Mouse (Mus musculus) NIH3T3 (cell line): ENCODE measurements around the gene Ugp2.
"Not testable (repeated sequence)": the region's sequence is repeated elsewhere in the genome, so short reads cannot be mapped to it uniquely, and the experiment has no call there.

ENCODE experiments used
- DNase-seq: peaks from one replicate; pipeline ENCODE4 v3.0.0-alpha.2; 2012; ENCODE audit warnings: low read depth

Ugp2 gene

DNA sequence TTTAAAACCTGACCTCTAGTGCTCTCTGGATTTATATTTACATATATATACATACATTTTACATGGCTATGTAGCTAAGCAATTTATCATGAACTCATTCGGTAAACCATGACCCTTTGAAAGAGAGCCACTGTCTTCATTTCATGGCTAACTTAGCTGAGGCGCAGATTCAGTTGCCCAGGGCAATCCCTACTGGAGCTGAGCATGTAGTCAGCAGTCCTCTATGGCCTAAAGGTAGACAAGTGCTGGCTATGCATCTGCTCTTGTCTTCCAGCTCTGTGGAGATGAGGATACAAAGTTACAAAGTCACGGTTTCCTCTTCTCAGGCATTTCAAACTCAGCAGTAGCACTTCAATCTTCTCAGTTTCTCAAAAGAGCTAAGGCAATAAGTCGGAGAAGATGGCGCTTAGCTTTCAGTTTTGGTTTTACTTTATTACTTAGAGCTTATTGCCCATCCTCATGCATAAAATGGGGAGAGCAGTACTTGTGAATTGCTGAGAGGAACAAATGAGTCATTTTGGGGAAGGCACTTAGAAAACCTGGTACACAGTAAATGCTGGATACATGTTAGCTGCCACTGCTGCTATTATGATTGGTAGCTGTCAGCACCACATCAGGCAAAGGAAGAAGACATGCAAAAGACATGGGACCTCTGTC, 38.2 kb downstream of the Ugp2 start:
- peak; percentile 8 for DNase-seq

DNA sequence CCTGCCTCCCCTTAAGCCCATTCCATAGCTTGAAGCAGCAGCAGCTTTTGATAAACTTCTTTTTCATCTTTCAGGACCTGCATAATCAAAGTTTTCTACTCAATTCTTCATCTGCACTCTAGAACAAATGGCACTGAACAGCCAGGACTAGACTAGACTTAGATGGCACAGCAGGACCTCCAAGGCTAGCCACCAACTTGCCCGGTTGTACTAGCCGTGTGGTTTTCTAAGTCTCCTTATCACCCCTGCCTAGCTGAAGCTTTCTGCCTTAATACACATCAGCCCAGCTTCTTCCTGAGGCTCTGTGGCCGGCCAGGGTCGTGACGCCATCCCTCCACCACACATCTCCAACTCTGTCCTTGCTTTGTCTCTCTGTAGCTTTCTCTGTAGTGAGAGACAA, 42.9 kb downstream of the Ugp2 start:
- DNase-seq = no peak

DNA sequence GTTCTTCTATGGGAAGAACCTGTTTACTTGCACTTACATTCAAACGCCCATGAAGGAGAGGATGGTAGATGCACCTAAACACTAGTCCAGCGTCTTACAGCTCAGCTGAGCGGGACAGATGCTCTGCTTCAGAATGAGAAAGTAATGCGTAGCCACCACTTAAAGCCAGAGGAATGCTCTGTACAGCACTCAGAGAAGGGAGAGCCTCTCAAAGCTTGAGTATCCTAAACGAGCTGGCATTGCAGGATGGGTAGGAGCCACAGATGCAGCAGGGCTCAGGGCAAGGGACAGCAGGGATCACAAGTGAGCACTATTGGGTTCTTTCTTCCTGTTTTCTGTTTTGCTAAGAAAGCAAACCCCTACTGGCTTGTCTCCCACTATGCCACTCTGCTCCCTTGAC, 43.5 kb downstream of the Ugp2 start:
- no peak for DNase-seq

DNA sequence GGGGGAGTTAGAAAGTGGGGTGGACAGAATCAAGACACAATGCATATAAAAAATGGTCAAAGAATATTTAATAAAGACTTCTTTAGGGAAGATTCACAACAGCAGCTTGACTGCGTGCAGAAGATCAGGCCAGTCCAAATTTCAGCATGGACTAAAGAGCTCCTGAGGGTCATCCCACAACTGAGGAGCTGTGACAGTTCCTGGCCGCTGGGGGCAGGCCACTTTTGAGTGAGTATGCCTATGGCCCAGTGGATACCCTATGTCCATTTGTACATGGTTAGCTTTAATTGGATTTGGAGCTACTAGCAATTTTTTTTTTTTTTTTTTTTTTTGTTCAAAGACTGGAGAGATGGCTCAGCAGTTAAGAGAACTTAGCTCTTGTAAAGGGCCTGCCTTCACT, 44.2 kb downstream of the Ugp2 start:
- no peak for DNase-seq

DNA sequence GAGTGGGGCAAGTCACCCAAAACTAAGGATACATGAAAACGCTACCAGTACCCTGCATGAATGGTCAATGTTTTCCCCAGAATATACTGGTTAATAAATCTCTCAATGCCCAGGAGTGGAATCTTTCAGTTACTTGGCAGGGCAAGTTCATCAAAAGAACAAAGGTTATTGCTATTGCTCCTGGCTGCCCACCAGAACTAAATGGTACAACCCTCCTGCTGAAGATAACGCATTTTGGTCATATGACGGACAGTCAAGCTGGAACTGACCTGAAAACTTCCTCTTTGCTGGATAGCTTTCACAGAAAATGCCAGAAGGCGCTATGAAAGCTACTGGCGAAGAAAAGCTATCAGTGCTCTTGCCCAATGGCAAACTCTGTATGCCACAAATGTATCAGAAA, 45.2 kb downstream of the Ugp2 start:
- DNase-seq = no peak

DNA sequence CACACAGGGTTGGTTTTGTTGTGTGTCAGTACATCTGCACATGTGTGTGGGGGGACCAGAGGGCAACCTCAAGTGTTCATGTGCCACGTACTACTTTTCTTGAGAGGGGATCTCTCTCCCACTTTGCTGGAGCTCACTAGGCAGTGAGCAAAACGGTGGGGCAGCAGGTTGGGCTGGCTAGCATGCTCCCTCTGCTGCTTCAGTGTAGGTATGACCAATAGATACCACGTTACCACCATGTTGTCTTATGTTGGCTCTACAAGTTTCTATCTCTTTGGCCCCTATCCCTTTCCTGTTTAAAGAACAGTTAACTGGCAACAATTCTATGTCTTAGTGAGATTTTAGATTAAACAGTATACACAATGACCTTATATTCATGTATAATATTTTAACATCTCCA, 48.7 kb downstream of the Ugp2 start:
- peak; percentile 10 for DNase-seq

DNA sequence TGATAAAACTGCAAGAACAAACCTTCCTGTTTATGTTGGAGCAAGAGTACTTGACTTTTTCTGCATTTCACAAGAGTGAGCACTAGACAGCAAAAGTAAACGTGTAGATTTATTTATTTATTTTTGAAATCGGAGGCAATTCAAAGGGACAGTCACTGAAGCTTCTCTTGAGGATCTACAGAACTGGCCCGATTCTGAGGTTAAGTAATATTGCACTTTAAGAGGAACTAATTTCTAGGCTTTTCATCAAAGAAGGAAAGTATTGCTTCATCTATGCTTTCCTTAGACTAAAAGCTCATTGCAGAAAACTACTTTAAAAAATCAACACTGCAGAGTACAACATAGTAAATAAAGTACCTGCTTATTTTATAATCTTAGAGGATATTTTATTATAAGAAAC, 49.4 kb downstream of the Ugp2 start:
- no peak for DNase-seq

DNA sequence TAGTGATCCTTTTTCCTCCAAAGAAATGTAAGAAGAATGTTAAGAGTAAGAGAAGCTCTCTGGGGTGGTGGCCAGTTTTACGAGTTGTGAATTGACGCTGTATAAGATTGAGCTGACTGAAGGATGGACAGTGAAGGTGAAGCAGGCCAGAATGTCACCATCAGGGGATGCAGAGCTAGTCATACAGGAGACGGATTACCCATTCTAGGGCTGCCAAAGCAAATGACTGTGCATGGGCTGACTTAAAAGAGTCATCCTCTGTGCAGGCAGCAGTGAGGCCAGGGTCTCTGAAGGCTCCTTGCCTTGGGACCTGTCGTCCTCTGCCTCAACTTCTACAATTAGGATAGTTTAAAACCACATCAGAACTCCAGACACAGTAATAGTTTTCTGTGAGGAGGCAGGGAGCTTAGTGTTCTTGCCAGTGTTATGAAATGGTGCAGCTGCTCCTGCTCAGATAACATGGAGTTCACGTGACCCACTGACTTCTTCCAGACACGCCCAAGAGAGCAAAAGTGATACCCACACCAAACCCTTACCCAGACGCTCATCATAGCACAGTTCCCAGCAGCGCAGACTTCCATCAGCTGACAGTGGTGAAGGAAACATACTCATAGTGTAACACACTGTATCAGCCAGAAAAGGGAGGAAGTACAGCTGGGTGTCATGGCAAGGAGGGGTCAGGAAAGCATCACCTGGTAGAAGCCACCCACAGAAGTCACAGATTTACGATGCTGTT, 56.9 kb downstream of the Ugp2 start:
- DNase-seq = no peak

DNA sequence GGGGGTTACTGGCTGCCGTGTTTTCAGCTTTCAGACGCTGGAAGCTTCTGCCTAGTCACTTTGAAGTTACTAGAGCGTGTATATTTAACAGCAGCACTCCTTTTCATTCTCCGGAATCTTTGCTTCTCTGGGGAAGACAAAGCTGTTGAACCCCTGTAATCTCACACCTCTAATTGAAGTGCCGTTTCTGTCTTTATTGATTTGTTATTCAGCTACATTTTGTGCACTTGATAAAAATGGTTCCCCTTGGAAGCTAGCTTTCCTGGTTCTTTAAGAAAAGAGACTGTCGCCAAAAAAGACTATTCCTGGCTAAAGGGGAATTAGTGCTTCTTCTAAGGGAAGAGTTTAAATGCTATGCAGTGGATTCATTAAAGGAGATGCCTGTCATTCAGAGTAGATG, 61.5 kb downstream of the Ugp2 start:
- no peak for DNase-seq

DNA sequence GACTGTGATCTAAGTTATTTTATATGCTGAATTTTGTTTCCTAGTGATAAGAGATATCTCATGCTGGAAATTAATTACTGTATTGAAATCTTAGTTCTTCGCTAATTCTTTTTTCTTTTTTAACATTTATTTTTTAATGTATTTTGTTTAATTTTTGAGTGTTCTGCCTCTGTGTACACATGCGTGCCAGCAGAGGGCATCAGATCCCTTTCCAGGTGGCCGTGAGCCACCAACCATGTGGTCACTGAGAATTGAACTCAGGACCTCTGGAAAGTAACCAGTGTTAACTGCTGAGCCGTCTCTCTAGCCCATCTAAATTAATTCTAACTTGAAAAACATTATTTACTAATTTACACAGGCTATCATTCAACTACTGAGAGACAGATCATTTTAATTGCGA, 62.9 kb downstream of the Ugp2 start:
- DNase-seq = peak; percentile 65

DNA sequence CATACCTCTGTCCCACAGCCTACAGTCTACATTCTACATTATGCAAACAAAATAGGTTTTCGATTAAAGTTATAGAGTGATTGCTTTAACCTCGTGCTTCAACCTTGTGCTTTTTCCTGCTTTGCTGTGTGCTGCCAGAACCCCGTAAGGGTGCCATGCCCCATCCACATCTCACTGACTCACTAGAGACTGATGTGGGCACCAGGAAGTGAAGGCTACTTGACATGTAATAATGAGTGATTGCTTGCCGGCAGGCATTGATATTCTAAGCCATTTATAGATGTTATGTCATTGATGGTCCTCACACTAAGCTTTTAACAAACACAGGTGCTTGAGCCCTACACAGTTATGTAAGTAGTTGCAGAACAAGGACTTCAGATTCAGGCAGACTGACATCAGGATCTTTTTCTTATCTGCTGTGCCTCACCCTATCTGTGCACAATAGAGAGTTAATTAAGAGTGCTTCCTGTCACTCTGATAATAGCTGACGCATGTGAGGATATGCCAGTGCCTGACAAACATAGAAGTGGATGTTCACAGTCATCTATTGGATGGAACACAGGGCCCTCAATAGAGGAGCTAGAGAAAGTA, 63.8 kb downstream of the Ugp2 start:
- DNase-seq = no peak

DNA sequence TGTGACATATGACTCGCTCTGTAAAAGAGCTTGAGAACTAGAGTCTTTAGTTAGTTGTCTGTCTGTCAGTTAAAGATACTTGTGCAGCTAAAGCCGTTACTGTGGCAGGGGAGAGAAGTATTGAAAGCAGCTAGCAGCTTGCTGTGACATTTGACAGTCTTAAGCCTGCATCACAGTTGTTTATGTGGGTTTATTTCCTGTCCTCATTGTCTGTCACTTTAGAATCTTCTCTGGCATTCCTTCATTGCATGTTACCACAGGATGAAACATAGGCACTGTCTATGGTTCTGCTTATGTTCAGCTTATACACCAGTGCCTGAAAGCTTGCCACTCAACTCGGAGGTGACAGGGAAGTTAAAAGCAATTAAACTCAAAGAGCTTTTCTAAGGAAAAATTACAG, 67.4 kb downstream of the Ugp2 start:
- no peak for DNase-seq

DNA sequence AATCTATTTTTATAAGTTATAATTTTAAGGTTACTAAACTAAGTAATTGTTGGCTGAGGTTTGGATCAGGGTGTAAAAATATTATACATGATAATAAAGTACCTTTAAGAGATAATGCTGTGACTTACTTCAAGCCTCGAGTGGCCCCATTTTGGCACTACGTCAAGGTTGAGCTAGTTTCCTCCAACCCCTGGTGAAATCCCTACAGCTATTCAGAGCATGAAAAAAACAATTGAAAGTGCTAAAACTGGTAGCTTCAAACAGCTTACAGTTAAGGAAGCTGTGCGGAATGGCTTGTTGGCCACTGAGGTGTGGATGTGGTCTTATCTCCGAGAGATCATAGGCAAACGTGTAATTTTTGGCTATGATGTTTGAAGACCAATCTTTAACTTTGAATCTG, 75.5 kb downstream of the Ugp2 start:
- DNase-seq = no peak

DNA sequence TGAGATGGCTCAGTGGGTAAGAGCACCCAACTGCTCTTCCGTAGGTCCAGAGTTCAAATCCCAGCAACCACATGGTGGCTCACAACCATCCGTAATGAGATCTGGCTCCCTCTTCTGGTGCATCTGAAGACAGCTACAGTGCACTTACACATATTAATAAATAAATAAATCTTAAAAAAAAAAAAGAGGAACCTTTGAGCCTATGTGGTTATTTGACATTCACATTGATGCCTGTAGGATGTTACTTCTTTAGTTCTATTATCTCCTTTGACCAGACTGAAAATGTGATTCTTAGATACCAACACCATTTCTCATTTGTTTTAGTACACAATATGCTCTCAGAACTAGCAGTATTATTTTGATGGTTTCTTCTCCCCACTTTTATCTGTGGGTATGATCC, 82.8 kb downstream of the Ugp2 start:
- DNase-seq = not testable (repeated sequence)

DNA sequence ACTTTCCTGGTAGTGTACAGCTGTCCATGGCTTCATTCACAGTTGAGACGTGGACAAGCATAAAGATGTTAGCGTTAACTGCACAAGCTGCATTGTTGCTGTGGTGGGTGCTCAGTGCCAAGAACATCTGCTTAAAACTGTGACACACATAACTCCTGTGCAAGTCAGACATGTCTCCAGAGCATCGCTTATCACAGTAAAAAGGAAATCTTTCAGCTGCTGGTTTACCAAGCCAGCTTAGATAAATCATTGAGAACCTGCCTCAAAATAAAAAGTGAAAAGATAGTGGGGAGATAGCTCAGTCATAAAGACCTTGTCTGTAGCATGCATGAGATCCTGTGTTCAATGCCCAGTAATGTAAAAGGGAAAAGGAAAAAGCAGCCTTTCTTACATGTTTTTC, 84.6 kb downstream of the Ugp2 start:
- no peak for DNase-seq

DNA sequence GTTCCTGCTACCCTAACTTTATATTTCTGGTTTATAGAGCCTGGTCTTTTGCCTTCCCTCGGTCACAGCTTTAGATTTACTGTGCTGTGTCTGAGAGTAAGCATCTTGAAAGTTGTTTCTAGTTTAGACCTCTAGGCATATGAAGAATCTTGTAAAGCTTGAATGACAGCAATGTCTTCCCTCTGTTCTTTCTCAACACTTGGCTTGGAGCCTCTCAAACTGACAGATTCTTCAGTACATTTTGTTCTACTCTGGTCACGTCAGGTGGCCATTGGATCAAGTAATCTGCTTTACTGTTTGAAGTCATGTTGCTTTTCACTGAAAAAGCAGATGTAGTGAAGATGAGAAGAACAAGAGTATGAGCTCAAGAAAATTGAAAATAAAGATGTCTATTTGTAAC, 94.8 kb downstream of the Ugp2 start:
- no peak for DNase-seq
